Mouse (Mus musculus): ENCODE measurements around the gene E330021D16Rik.

The E330021D16Rik gene

DNA sequence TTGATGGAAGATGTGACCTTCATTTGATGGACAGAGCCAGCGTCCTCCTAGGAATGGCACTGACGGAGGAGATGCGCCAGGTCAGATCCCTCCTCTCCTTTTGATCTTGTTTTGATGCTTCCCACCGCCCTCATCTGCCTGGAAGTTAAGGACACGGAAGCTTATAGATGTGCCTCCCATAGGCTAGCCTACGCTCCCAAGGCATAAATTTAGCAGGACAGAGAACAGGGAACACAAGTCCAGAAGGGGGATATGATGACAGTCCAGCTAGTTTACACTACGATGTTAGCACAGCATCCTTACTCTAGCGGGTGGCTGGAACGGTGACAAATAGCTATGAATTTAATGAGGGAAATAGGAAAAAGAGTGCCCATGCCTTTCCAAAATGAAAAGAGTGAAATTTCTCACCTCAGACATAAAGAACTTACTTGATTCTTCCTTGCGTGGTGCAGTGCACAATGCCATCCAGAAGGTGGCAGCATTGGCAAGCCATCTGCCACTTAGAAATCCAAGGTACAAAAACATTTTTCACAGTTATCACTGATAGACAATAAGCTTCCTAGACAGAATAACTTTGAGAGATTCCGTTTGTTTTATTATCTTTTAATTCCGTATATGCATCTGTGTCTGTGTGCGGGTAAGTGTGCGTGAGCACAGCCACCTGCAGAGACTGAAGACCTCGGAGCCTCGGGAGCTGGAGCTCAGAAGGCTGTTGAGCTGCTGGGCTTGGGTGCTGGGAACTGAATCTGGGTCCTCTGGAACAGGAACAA lies 6.9 kb upstream of the E330021D16Rik start:
- no peak for DNase-seq (ENCODE audit: extremely low read depth, insufficient read length, low spot score)

- DNase-seq (ENCODE audit: extremely low read depth, insufficient read length, low spot score), result no peak
Observed at GRCm38 (mm10) chr6:136421059-136421458, 5.7 kb upstream of the E330021D16Rik start.

- no peak for DNase-seq (ENCODE audit: extremely low read depth, insufficient read length, low spot score)
Observed at GRCm38 (mm10) chr6:136418889-136419835, 3.8 kb upstream of the E330021D16Rik start.

DNA sequence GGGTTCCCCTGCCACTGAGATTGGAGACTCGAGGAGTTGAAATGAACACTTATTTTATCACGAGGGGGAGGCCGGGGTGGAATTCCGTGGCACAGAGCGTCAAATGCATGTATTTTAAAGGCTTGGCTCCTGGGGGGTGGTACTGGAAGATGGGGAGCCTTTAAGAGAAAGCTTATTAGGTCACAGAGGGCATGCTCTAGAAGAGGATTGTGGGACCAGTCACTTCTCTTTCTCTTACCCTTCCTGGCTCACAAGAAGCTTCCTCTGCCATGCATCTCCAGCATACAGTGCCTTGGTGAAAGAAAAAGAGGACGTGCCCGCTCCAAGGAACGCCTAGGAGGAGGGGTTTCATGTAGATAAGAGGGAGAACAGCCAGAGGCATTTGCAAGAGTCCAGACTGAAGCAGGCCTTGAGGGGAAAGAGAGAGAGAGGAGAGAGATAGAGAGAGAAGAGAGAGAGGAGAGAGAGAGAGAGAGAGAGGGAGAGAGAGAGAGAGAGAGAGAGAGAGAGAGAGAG lies 3.0 kb upstream of the E330021D16Rik start:
- no peak for DNase-seq (ENCODE audit: extremely low read depth, insufficient read length, low spot score)

- DNase-seq (ENCODE audit: extremely low read depth, insufficient read length, low spot score), result no peak
Observed at GRCm38 (mm10) chr6:136417864-136418263, 2.5 kb upstream of the E330021D16Rik start.

- DNase-seq (ENCODE audit: extremely low read depth, insufficient read length, low spot score), result no peak
Observed at GRCm38 (mm10) chr6:136413856-136414362, 1.5 kb downstream of the E330021D16Rik start.

DNA sequence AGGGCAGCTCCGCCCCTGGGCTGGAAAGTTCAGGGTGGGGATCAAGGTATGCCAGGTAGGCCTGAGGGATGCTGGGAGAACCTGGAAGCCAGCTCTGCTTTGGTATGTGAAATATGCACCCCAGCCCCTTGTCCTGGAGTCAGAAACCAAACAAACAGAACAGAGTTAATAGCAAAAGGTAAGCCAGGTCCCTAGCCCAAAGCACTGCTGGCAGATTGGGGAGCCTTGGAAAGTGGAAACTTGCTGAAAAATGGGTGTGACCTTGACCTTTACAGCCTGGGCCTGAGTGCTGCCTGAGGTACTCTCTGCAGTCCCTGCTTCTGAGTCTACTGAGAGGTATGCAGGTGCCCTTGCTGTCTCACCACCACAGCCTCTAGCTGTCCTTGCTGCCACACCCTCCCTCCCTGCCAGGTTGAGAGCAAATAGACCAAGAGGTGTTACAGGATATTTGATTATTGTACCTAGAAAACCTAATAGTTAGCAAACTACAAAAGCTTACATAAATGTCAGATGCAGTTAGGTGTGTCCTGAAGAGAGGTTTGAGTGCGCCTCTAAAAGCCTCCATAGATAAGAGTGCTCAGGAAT lies 7.7 kb downstream of the E330021D16Rik start:
- DNase-seq (ENCODE audit: extremely low read depth, insufficient read length, low spot score), result no peak

GRCm38 (mm10) chr6:136396860-136397259 lies 18.5 kb downstream of the E330021D16Rik start:
- DNase-seq (ENCODE audit: extremely low read depth, insufficient read length, low spot score), result no peak

DNA sequence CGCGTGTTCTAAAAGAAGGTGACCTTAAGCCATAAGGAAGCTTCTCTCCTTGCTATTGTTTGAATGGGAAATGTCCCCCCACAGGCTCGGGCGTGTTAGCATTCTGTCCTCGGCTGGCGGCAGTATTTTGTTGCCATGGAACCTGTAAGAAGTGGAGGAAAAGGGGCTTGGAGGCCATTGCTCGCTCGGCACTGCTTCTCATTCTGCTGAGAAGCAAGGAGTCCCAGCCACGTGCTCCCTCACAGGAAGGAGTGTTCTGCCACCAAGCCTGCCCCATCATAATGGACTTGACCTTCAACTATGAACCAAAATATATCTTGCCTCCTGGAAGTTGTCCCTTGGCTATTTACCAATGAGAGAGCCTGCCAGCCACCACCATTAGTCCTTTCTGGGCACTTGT lies 25.1 kb downstream of the E330021D16Rik start:
- DNase-seq (ENCODE audit: extremely low read depth, insufficient read length, low spot score), result no peak

- DNase-seq (ENCODE audit: extremely low read depth, insufficient read length, low spot score), result no peak
Observed at GRCm38 (mm10) chr6:136385287-136385686, 30.1 kb downstream of the E330021D16Rik start.

DNA sequence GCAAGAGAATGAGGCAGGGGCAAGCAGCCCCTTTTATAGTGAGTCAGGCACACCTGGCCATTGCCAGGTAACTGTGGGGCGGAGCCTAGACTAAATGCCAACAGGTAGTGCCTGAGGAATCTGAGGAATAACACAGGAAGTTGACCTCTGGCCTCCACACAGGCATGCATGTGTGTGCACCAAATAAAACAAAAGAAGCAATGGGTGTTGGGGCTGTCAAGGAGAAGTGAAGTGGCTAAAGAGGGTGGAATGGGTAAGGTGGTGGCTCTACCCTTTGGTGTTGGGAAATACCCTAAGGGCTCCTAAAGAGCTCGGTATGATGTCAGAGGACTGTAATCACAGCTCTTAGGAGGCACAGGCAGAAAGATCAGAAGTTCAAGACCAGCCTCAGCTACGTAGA lies 32.2 kb downstream of the E330021D16Rik start:
- no peak for DNase-seq (ENCODE audit: extremely low read depth, insufficient read length, low spot score)

DNA sequence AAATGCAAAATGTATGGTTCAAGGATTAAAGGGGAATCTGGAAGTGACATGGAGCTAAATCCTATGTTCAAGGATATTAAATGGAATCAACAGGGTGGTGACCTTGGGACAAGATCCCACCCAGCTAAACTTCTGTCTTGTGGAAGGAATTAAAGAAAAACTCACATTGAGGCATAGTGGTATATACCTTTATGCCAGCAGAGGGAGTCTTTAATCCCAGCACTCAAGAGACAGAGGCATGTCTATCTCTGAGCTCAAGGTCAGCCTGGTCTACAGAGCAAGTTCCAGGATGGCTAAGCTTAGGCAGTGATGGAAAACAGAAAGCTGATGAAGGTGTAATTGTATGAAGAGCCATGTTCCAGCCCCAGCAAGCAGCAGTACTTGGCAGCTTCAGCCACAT lies 39.3 kb downstream of the E330021D16Rik start:
- no peak for DNase-seq (ENCODE audit: extremely low read depth, insufficient read length, low spot score)

GRCm38 (mm10) chr6:136364430-136365098 lies 50.8 kb downstream of the E330021D16Rik start:
- no peak for DNase-seq (ENCODE audit: extremely low read depth, insufficient read length, low spot score)

DNA sequence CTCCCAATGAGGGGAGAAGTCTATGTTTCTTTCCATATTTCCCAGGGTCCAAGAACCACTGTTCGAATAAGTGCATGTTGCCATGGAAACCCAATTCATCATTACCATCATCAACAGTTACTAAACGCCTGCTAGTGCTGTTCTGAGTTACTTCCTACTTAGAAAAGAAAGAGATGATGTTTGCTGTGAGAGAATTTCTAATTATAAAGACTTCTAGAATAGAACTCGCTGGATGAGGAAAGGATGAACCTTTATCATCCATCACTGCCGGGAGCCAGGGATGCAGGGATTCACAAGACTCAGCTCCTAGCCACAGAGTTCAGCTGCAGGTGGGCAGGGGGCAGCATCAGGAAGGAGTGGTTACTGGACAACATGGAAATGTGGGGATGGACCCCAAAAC lies 51.4 kb downstream of the E330021D16Rik start:
- DNase-seq (ENCODE audit: extremely low read depth, insufficient read length, low spot score), result no peak

DNA sequence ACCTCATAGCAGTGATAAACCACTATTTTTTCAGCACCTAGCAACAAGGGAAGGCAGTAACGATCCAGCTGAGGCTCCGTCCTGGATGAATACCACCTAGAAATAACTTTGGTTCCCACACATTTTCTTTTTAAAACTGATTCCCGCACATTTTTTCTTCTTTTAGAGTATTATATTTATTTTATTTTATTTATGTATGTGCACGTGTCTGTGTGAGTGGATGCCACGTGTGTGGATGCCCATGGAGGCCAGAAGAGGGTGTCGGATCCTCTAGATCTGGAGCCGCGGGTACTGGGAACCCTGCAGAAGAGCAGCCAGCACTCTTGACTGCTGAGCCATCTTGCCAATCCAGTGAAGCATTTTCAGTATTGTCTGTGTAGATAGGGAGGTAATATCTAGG lies 52.1 kb downstream of the E330021D16Rik start:
- no peak for DNase-seq (ENCODE audit: extremely low read depth, insufficient read length, low spot score)

GRCm38 (mm10) chr6:136358471-136358870 lies 56.9 kb downstream of the E330021D16Rik start:
- DNase-seq (ENCODE audit: extremely low read depth, insufficient read length, low spot score), result no peak

DNA sequence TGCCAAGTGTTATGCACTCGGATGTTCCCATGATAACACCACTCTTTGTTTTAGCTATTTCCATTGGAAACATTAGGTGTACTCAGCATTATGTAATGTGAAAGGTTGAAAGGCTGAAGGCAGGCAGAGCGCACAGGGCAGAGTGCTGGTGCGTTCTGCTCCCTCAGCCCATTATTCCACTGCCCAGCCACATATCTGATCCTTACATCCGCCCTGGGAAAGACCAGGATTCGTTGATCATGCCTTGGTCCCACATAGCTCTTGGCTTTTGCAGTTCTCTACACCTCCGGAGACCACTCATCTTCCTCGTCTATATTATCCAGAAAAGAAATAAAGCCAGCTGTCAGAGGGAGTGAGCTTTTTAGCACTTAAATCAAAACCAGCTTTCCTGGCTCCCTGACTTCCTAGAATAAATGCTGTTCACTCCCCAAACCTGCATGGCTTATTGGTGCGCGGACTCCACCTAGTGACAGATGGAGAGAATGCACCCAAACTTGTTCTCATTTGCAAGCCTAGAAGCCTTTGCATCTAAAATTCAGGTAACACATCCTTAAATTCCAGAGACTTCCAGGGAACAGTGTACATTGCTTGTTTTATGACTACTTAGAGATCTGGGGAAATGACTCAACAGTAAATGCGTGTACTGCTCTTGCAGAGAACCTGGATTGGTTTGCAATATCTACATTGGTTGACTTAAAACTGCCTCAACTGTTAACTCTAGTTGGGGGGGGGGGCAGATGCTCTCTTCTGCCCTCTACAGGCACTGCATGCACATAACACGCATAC lies 61.8 kb downstream of the E330021D16Rik start:
- no peak for DNase-seq (ENCODE audit: extremely low read depth, insufficient read length, low spot score)
